Mouse (Mus musculus) kidney, embryonic 14.5 days (tissue): Measurements from ENCODE around the gene Slc30a3. TPM values are rescaled to one million over a fixed set of nuclear protein-coding genes. Genes with fewer than 3 reads are reported as not detected.

ENCODE experiments used
- ATAC-seq: fragments of 200-750 bp; cut with Nextera tagmentation; 2 replicates; pipeline ENCODE4 v1.8.0; 2017; ENCODE audit warnings: moderate number of reproducible peaks, mild to moderate bottlenecking, moderate TSS enrichment, moderate library complexity; ENCODE audit not compliant: low FRiP score, low TSS enrichment
- H3K27ac ChIP-seq: fragments of 300-500 bp; sonication (generic); 2 replicates; pipeline ENCODE4 v1.5.1; 2014; ENCODE audit warnings: low read depth, mild to moderate bottlenecking, low read length, moderate library complexity, mixed read lengths
- H3K27me3 ChIP-seq: fragments of 300-500 bp; sonication (generic); 2 replicates; pipeline ENCODE4 v1.6.1; 2014; ENCODE audit warnings: mild to moderate bottlenecking, low read length; ENCODE audit not compliant: control insufficient read depth, insufficient read depth
- H3K36me3 ChIP-seq: fragments of 300-500 bp; sonication (generic); 2 replicates; pipeline ENCODE4 v1.6.1; 2014; ENCODE audit warnings: low read length, mixed read lengths; ENCODE audit not compliant: control insufficient read depth, insufficient read depth
- H3K4me1 ChIP-seq: fragments of 300-500 bp; sonication (generic); 2 replicates; pipeline ENCODE4 v1.6.1; 2014; ENCODE audit warnings: low read length, mixed read lengths; ENCODE audit not compliant: control insufficient read depth, insufficient read depth
- H3K4me2 ChIP-seq: fragments of 300-500 bp; sonication (generic); replicated peaks from 2 replicates; pipeline ENCODE4 v1.6.1; 2014; ENCODE audit warnings: low read depth, mild to moderate bottlenecking, low read length
- H3K4me3 ChIP-seq: fragments of 300-500 bp; sonication (generic); 2 replicates; pipeline ENCODE4 v1.5.1; 2014; ENCODE audit warnings: mild to moderate bottlenecking, low read length
- H3K9ac ChIP-seq: fragments of 300-500 bp; sonication (generic); 2 replicates; pipeline ENCODE4 v1.6.1; 2014; ENCODE audit warnings: low read depth, mild to moderate bottlenecking, low read length, moderate library complexity
- H3K9me3 ChIP-seq: fragments of 300-500 bp; sonication (generic); 2 replicates; pipeline ENCODE4 v1.6.1; 2016; ENCODE audit warnings: low read length; ENCODE audit not compliant: control insufficient read depth
- WGBS: fragments of 180-500 bp; shearing (Covaris S2); extraction: QIAGEN DNeasy Blood & Tissue Kit; methylation state at CpG from one replicate; pipeline ENCODE4 v1.1.7; 2014; 5-methylcytosine and 5-hydroxymethylcytosine counted together
- polyA plus RNA-seq: library from polyadenylated mRNA; unstranded; fragments of >200 nt; fragmentation: Nextera tagmentation; extraction: Ambion mirVana; gene quantifications from 2 replicates; pipeline ENCODE4 v1.2.1, GENCODE M21; 2014

Slc30a3 gene
- polyA plus RNA-seq, 1 experiment from 2014 or later: 1.9 TPM

- peak overlapping the region; percentile 20 for H3K4me3 ChIP-seq
- ATAC-seq: no peak
- peaks cover 57% of the 10 kb centered on the region for H3K27me3 ChIP-seq
- peaks cover 20% of the 10 kb centered on the region; the same call in 1 of the 2 replicates for H3K4me1 ChIP-seq
- peak overlapping the region; percentile 45; the same call in 1 of the 2 replicates for H3K4me2 ChIP-seq
- WGBS: 17% methylated on average over 11 of the region's 11 CpGs
- no peak overlapping the region for H3K9ac ChIP-seq
- no peak overlapping the region for H3K27ac ChIP-seq
- H3K36me3 ChIP-seq: no peaks in the 10 kb centered on the region
- no peaks in the 10 kb centered on the region for H3K9me3 ChIP-seq
These were observed 12.1 kb downstream of the Slc30a3 start for GRCm38 (mm10) chr5:31095711-31096480.

- Histone ChIP-seq H3K27ac (no peak overlapping the region), H3K36me3 (no peaks in the 10 kb centered on the region), H3K4me3 (peak overlapping the region; percentile 20), H3K27me3 (peaks cover 65% of the 10 kb centered on the region), H3K9ac (no peak overlapping the region), H3K4me1 (peaks cover 20% of the 10 kb centered on the region; the same call in 1 of the 2 replicates), H3K9me3 (no peaks in the 10 kb centered on the region), H3K4me2 (peak overlapping the region; percentile 45)
- peak; percentile 26; the same call in 1 of the 2 replicates for ATAC-seq
- under 1% methylated on average over 59 of the region's 59 CpGs for WGBS
These were observed 13.0 kb downstream of the Slc30a3 start for GRCm38 (mm10) chr5:31094799-31095691.

- H3K27ac ChIP-seq: no peak overlapping the region
- H3K9ac ChIP-seq: no peak overlapping the region
- H3K27me3 ChIP-seq: peaks cover 73% of the 10 kb centered on the region
- H3K4me1 ChIP-seq: peaks cover 20% of the 10 kb centered on the region; the same call in 1 of the 2 replicates
- H3K4me2 ChIP-seq: peak overlapping the region; percentile 45
- WGBS: 1% methylated on average over 29 of the region's 29 CpGs
- H3K9me3 ChIP-seq: no peaks in the 10 kb centered on the region
- ATAC-seq: no peak
- H3K36me3 ChIP-seq: no peaks in the 10 kb centered on the region
- peak overlapping the region; percentile 20 for H3K4me3 ChIP-seq
These were observed 13.8 kb downstream of the Slc30a3 start for GRCm38 (mm10) chr5:31094100-31094798.

GRCm38 (mm10) chr5:31093151-31094041 is 14.6 kb downstream of the Slc30a3 start:
- H3K27me3 ChIP-seq: peaks cover 75% of the 10 kb centered on the region
- under 1% methylated on average over 46 of the region's 54 CpGs for WGBS
- peak overlapping the region; percentile 41 for H3K4me3 ChIP-seq
- H3K4me1 ChIP-seq: peaks cover 20% of the 10 kb centered on the region; the same call in 1 of the 2 replicates
- no peaks in the 10 kb centered on the region for H3K9me3 ChIP-seq
- peak overlapping the region; percentile 29; the same call in 1 of the 2 replicates for H3K9ac ChIP-seq
- no peaks in the 10 kb centered on the region for H3K36me3 ChIP-seq
- H3K4me2 ChIP-seq: peak overlapping the region; percentile 50
- no peak overlapping the region for H3K27ac ChIP-seq
- peak; percentile 56 for ATAC-seq

- H3K9me3 ChIP-seq: no peaks in the 10 kb centered on the region
- H3K4me1 ChIP-seq: peaks cover 20% of the 10 kb centered on the region; the same call in 1 of the 2 replicates
- 2% methylated on average over 37 of the region's 53 CpGs for WGBS
- H3K4me2 ChIP-seq: peak overlapping the region; percentile 50
- H3K4me3 ChIP-seq: peak overlapping the region; percentile 41
- peaks cover 75% of the 10 kb centered on the region for H3K27me3 ChIP-seq
- H3K36me3 ChIP-seq: no peaks in the 10 kb centered on the region
- ATAC-seq: 0 out of 2 replicates have a peak, but pooled peaks have one; percentile 3
- H3K27ac ChIP-seq: no peak overlapping the region
- peak overlapping the region; percentile 29; the same call in 1 of the 2 replicates for H3K9ac ChIP-seq
These were observed 15.6 kb downstream of the Slc30a3 start for GRCm38 (mm10) chr5:31092231-31092975.

GRCm38 (mm10) chr5:31087131-31087530 is 20.9 kb downstream of the Slc30a3 start:
- H3K4me3 ChIP-seq: no peak overlapping the region
- H3K4me2 ChIP-seq: no peak overlapping the region
- H3K9me3 ChIP-seq: no peaks in the 10 kb centered on the region
- 75% methylated on average over 2 of the region's 2 CpGs for WGBS
- H3K27ac ChIP-seq: no peak overlapping the region
- H3K36me3 ChIP-seq: no peaks in the 10 kb centered on the region
- H3K9ac ChIP-seq: no peak overlapping the region
- no peak for ATAC-seq
- H3K27me3 ChIP-seq: peaks cover 30% of the 10 kb centered on the region
- H3K4me1 ChIP-seq: peaks cover 5% of the 10 kb centered on the region

- no peaks in the 10 kb centered on the region for H3K36me3 ChIP-seq
- peaks cover 24% of the 10 kb centered on the region for H3K27me3 ChIP-seq
- H3K4me1 ChIP-seq: peaks cover 5% of the 10 kb centered on the region
- H3K4me2 ChIP-seq: no peak overlapping the region
- 31% methylated on average over 7 of the region's 7 CpGs for WGBS
- ATAC-seq: no peak
- no peak overlapping the region for H3K4me3 ChIP-seq
- H3K9ac ChIP-seq: no peak overlapping the region
- no peaks in the 10 kb centered on the region for H3K9me3 ChIP-seq
- no peak overlapping the region for H3K27ac ChIP-seq
These were observed 21.4 kb downstream of the Slc30a3 start for GRCm38 (mm10) chr5:31086606-31087005.
